Mouse (Mus musculus) heart, adult 2 months (tissue): ENCODE measurements around the gene Elfn2.

Source experiments
- CTCF ChIP-seq: fragments of 200-600 bp; IDR thresholded peaks from 2 replicates; pipeline ENCODE4 v1.8.1; 2022; ENCODE audit warnings: antibody characterized with exemption, mild to moderate bottlenecking, moderate library complexity
- POLR2A ChIP-seq: fragments of 200-500 bp; IDR thresholded peaks from 2 replicates; pipeline ENCODE4 v1.6.1; 2011; ENCODE audit warnings: mild to moderate bottlenecking, low read depth, low read length, control low read depth; ENCODE audit not compliant: insufficient read depth

DNA sequence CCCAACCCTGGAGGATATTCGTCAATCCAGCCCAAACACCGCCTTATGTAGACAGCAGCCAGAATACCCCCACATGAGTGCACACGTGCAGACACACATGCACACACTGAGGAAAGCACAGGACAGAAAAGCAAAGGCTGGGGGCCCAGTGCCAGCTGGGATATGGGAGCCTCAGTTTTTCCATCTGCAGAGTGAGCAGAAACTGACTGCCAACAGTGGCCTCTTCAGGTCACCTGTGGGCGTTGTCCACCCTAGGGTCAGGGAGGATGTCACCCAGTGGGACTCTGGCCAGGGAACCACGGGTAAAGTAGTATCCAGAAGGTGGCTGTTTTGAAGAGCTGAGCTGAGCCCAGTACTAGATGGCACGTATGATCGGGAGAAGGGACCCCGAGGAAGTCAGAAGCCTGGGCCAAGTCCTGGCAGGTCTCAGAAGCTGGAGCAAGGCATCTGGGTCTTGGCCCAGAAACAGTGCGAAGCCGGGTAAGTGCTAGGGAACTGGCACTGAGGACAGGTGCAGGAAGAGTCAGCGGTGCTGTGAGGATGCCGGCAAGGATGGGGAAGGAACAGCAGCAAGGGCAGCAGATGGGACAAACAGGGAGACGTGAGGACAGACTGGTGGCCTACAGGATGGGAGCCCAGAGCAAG lies 20.0 kb downstream of the Elfn2 start:
- TF ChIP-seq CTCF: no peak
- no peak for TF ChIP-seq POLR2A
